Mouse (Mus musculus): ENCODE measurements around the gene Atp6v0b.

GRCm38 (mm10) chr4:117912131-117912561 is 25.0 kb upstream of the Atp6v0b start:
- TF ChIP-seq GATA1 (IDR thresholded peaks at IDR 0.05; ENCODE audit: borderline replicate concordance, low read length) = no peak
- no peak for TF ChIP-seq FLI1 (IDR thresholded peaks at IDR 0.05; ENCODE audit: low read length)
